Mouse (Mus musculus): Measurements from ENCODE around the gene Krt15. TPM values are rescaled to one million over a fixed set of nuclear protein-coding genes. Genes with fewer than 3 reads are reported as not detected.

The Krt15 gene
- total RNA-seq, 2 experiments from 2014 or later: not detected

- intact Hi-C loops (cut with DNase I): no loop called here
- no peak for DNase-seq (ENCODE audit: extremely low spot score in 1 of 2, low spot score in 2 of 2)
Measured at GRCm38 (mm10) chr11:100138809-100139208, 3.1 kb upstream of the Krt15 start.

GRCm38 (mm10) chr11:100137693-100138092 is 2.0 kb upstream of the Krt15 start:
- peak in 1 of 2 experiments; percentile 39 for DNase-seq (ENCODE audit: extremely low spot score in 1 of 2, low spot score in 2 of 2)
- intact Hi-C loops (cut with DNase I): no loop called here

GRCm38 (mm10) chr11:100136559-100136958 is 831 bp upstream of the Krt15 start:
- DNase-seq (ENCODE audit: extremely low spot score in 1 of 2, low spot score in 2 of 2): no peak
- intact Hi-C loops (cut with DNase I): no loop called here

- intact Hi-C loops (cut with DNase I): no loop called here
- DNase-seq (ENCODE audit: extremely low spot score in 1 of 2, low spot score in 2 of 2): no peak
Measured at GRCm38 (mm10) chr11:100124901-100125300, 10.8 kb downstream of the Krt15 start.

DNA sequence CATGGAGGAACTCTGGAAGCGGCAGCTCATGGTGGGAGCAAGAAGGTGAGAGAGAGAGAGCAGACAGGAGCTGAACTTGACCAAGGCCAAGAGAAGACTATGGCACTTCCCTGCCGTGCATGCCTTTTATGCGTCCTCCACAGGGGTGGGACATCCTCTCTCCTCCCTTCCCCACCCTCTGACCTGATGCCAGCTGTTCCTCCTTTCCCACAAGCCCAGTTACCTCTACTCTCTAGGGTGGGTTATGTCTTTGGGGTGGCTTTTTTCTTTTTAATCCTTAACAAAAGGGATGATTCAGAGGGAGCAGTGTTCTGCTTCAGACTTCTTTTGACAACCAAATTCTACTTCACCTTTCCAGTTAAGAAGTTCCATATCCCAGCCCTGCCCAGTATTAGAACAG is 14.3 kb downstream of the Krt15 start, which contains the start of gene Krt13:
Gene Krt13, minus strand, starts transcription at position 101 of the 400 bp plus-strand sequence.
- intact Hi-C loops (cut with DNase I): no loop called here
- DNase-seq (ENCODE audit: extremely low spot score in 1 of 2, low spot score in 2 of 2): no peak

DNA sequence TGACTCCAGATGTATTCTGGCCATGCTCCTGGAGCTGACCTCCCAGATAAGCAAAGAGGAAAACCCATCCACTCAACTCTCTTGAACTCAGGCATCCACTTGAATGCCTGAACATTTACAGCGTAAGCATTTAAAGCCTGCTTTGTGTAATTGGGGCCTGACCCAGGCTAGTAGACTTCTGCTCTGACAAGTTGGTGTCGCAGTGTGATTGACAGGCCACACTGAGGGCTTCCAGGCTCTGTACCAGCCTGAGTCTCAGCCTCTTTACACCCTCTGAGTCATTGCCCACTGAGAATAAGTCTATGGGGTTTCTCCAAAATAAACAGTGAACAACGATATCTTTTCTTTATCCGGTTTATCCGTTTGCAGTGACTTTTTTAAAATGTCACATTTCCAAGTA is 15.4 kb downstream of the Krt15 start:
- no peak for DNase-seq (ENCODE audit: extremely low spot score in 1 of 2, low spot score in 2 of 2)
- intact Hi-C loops (cut with DNase I): no loop called here

GRCm38 (mm10) chr11:100113742-100114029 is 22.0 kb downstream of the Krt15 start:
- no peak for DNase-seq (ENCODE audit: extremely low spot score in 1 of 2, low spot score in 2 of 2)
- intact Hi-C loops (cut with DNase I): no loop called here

DNA sequence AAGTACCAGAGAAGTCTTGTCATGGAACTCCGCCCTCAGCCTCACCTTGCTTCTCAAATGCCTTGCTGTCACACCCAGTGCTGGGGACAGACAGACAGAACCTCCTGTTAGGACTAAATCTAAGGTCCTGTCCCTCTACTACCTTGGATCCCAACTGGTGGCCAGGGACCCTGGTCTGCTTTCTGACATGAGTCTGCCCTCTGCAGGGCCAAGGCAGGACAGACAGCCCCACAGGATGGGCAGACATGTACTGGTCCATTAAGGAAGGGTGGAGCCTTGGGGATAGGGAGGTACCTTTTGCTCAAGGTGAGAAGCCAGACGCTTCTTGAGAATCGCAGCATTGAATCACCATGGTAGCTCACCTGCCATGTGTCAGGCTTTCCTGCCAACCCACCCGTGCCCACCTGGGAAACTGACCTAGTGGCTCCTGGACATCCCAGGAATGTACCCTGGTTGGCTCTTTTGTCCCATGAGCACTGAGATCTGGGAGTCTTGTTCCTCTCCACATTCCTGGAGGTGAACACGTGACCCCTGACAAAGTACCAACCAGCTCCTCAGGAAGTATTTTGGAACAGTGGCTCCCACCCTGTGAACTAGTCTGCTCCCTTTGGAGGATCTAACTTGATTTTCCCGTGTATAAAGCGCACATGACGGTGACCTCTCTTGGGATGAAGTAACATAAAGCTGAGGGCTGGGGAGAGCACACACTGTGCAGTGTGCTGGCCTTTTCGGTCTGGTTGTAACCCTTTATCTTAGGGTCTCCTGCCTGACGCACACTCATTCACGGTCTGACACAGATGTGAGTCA is 22.6 kb downstream of the Krt15 start:
- DNase-seq (ENCODE audit: extremely low spot score in 1 of 2, low spot score in 2 of 2): no peak
- intact Hi-C loops (cut with DNase I): no loop called here

DNA sequence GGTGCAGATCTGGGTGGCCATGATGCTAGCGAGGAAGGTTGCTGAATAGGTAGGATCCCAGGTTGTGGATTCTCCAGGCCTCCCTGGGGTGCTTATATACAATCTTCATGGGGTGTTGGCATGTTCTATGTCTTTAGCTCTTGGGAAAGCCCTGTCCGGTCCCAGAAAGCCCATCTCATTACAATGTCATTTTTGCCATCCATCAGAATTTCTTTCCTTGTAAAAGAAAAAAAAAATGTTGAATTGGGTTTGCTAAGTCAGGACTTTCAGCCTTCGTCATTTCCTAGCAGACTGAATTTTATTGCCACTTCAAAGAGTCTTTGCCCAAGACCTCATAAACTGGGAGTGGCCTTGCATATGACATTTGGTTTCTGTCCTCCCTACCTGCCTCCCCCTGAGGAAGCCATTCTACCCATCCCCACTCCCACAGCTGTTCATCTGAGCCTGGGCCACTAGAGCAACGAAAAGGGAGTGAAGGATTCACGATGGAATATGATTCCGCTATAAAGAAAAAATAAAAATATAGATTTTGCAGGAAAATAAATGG is 30.1 kb downstream of the Krt15 start, which contains the start of gene Krt36:
Gene Krt36, minus strand, starts transcription at position 51 of the 547 bp plus-strand sequence.
- intact Hi-C loops (cut with DNase I): no loop called here
- no peak for DNase-seq (ENCODE audit: extremely low spot score in 1 of 2, low spot score in 2 of 2)

GRCm38 (mm10) chr11:100102693-100103429 is 32.9 kb downstream of the Krt15 start:
- DNase-seq (ENCODE audit: extremely low spot score in 1 of 2, low spot score in 2 of 2): no peak
- intact Hi-C loops (cut with DNase I): no loop called here

DNA sequence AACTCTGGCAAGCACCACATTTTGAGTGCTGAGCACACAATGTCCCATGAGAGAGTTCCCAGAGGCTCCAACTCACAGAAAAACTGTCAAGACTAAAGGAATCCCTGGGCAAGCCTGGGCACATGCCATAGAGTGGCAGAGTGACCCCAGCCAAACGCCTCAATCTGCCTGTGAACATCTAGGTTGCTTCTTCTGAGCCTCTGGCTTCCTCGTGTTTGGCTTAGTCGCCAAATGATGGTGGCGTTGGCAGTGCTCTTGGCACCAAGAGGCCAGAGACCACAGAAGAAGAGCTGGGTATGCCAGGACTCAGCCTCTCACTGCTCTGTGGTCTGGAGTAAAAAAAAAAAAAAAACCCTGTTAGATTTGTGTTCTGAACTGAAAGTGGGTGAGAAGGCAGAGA is 35.3 kb downstream of the Krt15 start:
- no peak for DNase-seq (ENCODE audit: extremely low spot score in 1 of 2, low spot score in 2 of 2)
- intact Hi-C loops (cut with DNase I): no loop called here

GRCm38 (mm10) chr11:100097819-100098218 is 37.9 kb downstream of the Krt15 start:
- DNase-seq (ENCODE audit: extremely low spot score in 1 of 2, low spot score in 2 of 2): no peak
- intact Hi-C loops (cut with DNase I): no loop called here

- intact Hi-C loops (cut with DNase I): no loop called here
- DNase-seq (ENCODE audit: extremely low spot score in 1 of 2, low spot score in 2 of 2): no peak
Measured at GRCm38 (mm10) chr11:100096141-100096540, 39.6 kb downstream of the Krt15 start, which contains the start of gene Krt35. TSS of gene Krt35 (minus strand) at chr11:100096241.

- no peak for DNase-seq (ENCODE audit: extremely low spot score in 1 of 2, low spot score in 2 of 2)
Measured at GRCm38 (mm10) chr11:100088378-100089025, 47.2 kb downstream of the Krt15 start.

GRCm38 (mm10) chr11:100087861-100088260 is 47.9 kb downstream of the Krt15 start, which contains the start of gene Krt32:
TSS of gene Krt32 (minus strand) at chr11:100088226.
- intact Hi-C loops (cut with DNase I): no loop called here
- DNase-seq (ENCODE audit: extremely low spot score in 1 of 2, low spot score in 2 of 2): no peak

More at GRCm38 (mm10) chr11:100088378-100089025, 47.2 kb downstream of the Krt15 start:
- intact Hi-C loops (cut with DNase I): no loop called here

Other genes starting within 250 kb of the Krt15 start
- gene Krtap31-1, start 228.0 kb downstream of the Krt15 start, total RNA-seq (2021): not detected
- gene Gm11565, start 221.2 kb downstream of the Krt15 start, total RNA-seq (2021): not detected
- gene Krtap31-2, start 199.6 kb downstream of the Krt15 start, total RNA-seq (2021): not detected
- not detected for gene Krtap9-5, start 187.5 kb downstream of the Krt15 start, total RNA-seq (2021)
- not detected for gene Krtap29-1, start 156.9 kb downstream of the Krt15 start, total RNA-seq (2021)
- gene Krtap16-1, start 149.3 kb downstream of the Krt15 start, total RNA-seq (2021): not detected
- gene Krtap17-1, start 141.9 kb downstream of the Krt15 start, total RNA-seq (2021): not detected
- not detected for gene Krt33a, start 119.7 kb downstream of the Krt15 start, total RNA-seq (2021)
- gene Krt33b, start 106.1 kb downstream of the Krt15 start, total RNA-seq (2021): not detected
- not detected for gene Krt34, start 94.4 kb downstream of the Krt15 start, total RNA-seq (2021)
- not detected for gene Krt31, start 85.4 kb downstream of the Krt15 start, total RNA-seq (2021)
- gene Krt32, start 47.7 kb downstream of the Krt15 start, total RNA-seq (2021): not detected
- gene Krt35, start 39.7 kb downstream of the Krt15 start, total RNA-seq (2021): not detected
- not detected for gene Krt36, start 30.3 kb downstream of the Krt15 start, total RNA-seq (2021)
- not detected for gene Krt13, start 14.4 kb downstream of the Krt15 start, total RNA-seq (2021)
- gene Krt19, start 12.7 kb upstream of the Krt15 start, total RNA-seq (2021): 1 to 10 TPM in 1 of 2 experiments, under 1 TPM in 1; 0.73 to 1.1 TPM
- gene Krt9, start 57.3 kb upstream of the Krt15 start, total RNA-seq (2021): 1 to 10 TPM; 1.7 to 2.2 TPM
- gene Krt14, start 71.6 kb upstream of the Krt15 start, total RNA-seq (2021): not detected
- not detected for gene Krt16, start 113.0 kb upstream of the Krt15 start, total RNA-seq (2021)
- not detected for gene Krt17, start 125.1 kb upstream of the Krt15 start, total RNA-seq (2021)
- not detected for gene Krt42, start 133.9 kb upstream of the Krt15 start, total RNA-seq (2021)
- gene Eif1, start 184.0 kb upstream of the Krt15 start, total RNA-seq (2021): 100 to 1,000 TPM; 770 to 774 TPM
- gene Gast, start 198.5 kb upstream of the Krt15 start, total RNA-seq (2021): not detected
- gene Hap1, start 220.2 kb upstream of the Krt15 start, total RNA-seq (2021): 100 to 1,000 TPM; 109 to 139 TPM